8 mouse cellular contexts compared by ENCODE assay signal in the genomic region with DNA sequence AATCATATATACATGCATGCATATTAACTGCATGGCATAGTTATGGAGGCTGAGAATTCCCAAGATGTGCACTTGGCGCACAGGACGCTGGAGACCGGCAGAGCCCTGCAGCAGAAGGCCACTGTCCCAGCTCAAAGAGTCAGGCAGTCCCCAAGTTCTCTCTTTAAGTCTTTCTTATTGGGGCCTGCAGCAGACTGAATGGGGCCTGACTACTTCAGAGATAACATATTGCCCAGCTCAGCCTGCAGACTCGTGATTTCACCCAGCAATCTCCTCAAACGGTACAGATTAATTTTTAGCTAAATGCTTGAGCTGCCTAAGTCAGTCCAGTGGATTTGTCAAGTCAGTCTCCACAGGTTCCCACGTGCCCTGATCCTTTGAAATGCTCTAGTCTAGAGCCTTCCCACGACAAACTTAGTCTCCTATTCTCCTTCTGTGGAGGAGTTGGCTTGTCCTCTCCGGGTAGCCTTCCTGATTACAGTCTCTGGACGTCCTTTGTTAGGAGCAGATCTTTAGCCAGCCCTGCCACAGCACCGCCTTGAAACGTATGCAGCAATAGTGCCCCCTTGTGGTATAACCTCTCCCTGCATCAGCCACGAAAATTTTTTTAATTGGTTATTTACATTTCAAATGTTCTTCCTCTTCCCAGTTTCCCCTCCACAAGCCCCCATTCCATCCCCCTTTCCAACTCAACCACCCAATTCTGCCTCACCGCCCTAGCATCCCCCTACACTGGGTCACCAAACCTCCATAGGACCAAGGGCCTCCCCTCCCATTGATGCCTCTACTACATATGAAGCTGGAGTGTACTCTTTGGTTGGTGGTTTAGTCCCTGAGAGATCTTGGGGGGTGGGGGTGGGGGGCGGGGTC. TPM values are rescaled to one million over a fixed set of nuclear protein-coding genes. Genes with fewer than 3 reads are reported as not detected.
DNase-seq lines count a peak whose midpoint lies in the region; ATAC-seq and TF ChIP-seq lines count a peak whose summit lies in the region.

No protein-coding gene starts in this region.

- TF ChIP-seq EP300 in MEL (IDR thresholded peaks at IDR 0.05; ENCODE audit: low read depth in 1 of 2, low read length in 2 of 2) = no peak

- H3K9me3 ChIP-seq in MEL (replicated peaks; ENCODE audit: insufficient read depth, low read length) = no peaks in the 10 kb centered on the region
- H3K9me3 ChIP-seq in forebrain, embryonic 15.5 days = no peaks in the 10 kb centered on the region

- peak; percentile 84 for DNase-seq in MEL (ENCODE audit: low read depth, low spot score)
- DNase-seq in cerebellum, adult 11 months = peak; percentile 71
- peak; percentile 83 for DNase-seq in heart, postnatal 4 days
- peak; percentile 50 to 80 for DNase-seq in layer of hippocampus, adult 18-20 months (ENCODE audit: low spot score in 2 of 2)
- DNase-seq in lung, adult 18-20 months = peak; percentile 67 to 80
- DNase-seq in ovary, adult 18-20 months (ENCODE audit: low spot score) = peak; percentile 61
- DNase-seq in thymus, adult 2 months = peak; percentile 69

- H3K4me1 ChIP-seq in MEL (ENCODE audit: control insufficient read depth in 1 of 2, insufficient read depth in 2 of 2, low read length in 2 of 2) = no peaks in the 10 kb centered on the region
- no peaks in the 10 kb centered on the region for H3K4me1 ChIP-seq in forebrain, embryonic 15.5 days
- H3K4me1 ChIP-seq in thymus, adult 2 months (replicated peaks; ENCODE audit: control insufficient read depth, insufficient read depth, low read length) = no peaks in the 10 kb centered on the region

- H3K27ac ChIP-seq in MEL (ENCODE audit: control insufficient read depth, low read depth, low read length) = no peak overlapping the region
- no peak overlapping the region for H3K27ac ChIP-seq in forebrain, embryonic 15.5 days (replicated peaks)
- no peak overlapping the region for H3K27ac ChIP-seq in thymus, adult 2 months (ENCODE audit: control insufficient read depth, insufficient read depth, low read length)

- TF ChIP-seq CTCF in MEL (IDR thresholded peaks at IDR 0.05 in 2 of 3, conservative IDR thresholded peaks at IDR 0.05 in 1 of 3; ENCODE audit: control insufficient read depth in 1 of 3, insufficient read depth in 1 of 3, low read depth in 2 of 3, low read length in 3 of 3, poor library complexity in 1 of 3, severe bottlenecking in 1 of 3) = peak; percentile 76 to 97 (median 90)
- TF ChIP-seq CTCF in thymus, adult 2 months (IDR thresholded peaks at IDR 0.05; ENCODE audit: borderline replicate concordance, control insufficient read depth, extremely low read depth, insufficient read depth, low read length, poor library complexity) = no peak

- no peak overlapping the region for H3K9ac ChIP-seq in MEL (ENCODE audit: control insufficient read depth, low read depth, low read length, poor library complexity, severe bottlenecking)
- no peak overlapping the region for H3K9ac ChIP-seq in forebrain, embryonic 15.5 days (replicated peaks)

- peak; percentile 91 for ATAC-seq in forebrain, embryonic 15.5 days (replicated peaks)

- H3K79me2 ChIP-seq in MEL (ENCODE audit: control insufficient read depth, insufficient read depth, low read length, poor library complexity) = no peaks in the 10 kb centered on the region

- no peak overlapping the region for H3K4me2 ChIP-seq in forebrain, embryonic 15.5 days (replicated peaks)

- 27% methylated on average over 14 of the region's 14 CpGs for WGBS in forebrain, embryonic 15.5 days
- 30% methylated on average over 14 of the region's 14 CpGs for WGBS in thymus, adult 2 months

- no peaks in the 10 kb centered on the region for H3K36me3 ChIP-seq in MEL (ENCODE audit: control insufficient read depth in 1 of 2, insufficient read depth in 2 of 2, low read length in 2 of 2)
- no peaks in the 10 kb centered on the region for H3K36me3 ChIP-seq in forebrain, embryonic 15.5 days
- no peaks in the 10 kb centered on the region for H3K36me3 ChIP-seq in thymus, adult 2 months (ENCODE audit: control insufficient read depth, insufficient read depth, low read length)

- no peaks in the 10 kb centered on the region for H3K27me3 ChIP-seq in MEL (ENCODE audit: control insufficient read depth in 1 of 2, insufficient read depth in 2 of 2, low read length in 2 of 2)
- H3K27me3 ChIP-seq in forebrain, embryonic 15.5 days = no peaks in the 10 kb centered on the region
- no peaks in the 10 kb centered on the region for H3K27me3 ChIP-seq in thymus, adult 2 months (ENCODE audit: control insufficient read depth, insufficient read depth, low read length)

- peak; percentile 94 for TF ChIP-seq RAD21 in MEL (IDR thresholded peaks at IDR 0.05; ENCODE audit: low read depth, low read length)

- TF ChIP-seq POLR2A in MEL (IDR thresholded peaks at IDR 0.05; ENCODE audit: control insufficient read depth in 1 of 2, insufficient read depth in 1 of 2, low read depth in 1 of 2, low read length in 2 of 2, poor library complexity in 1 of 2) = no peak
- TF ChIP-seq POLR2A in thymus, adult 2 months (IDR thresholded peaks at IDR 0.05; ENCODE audit: control insufficient read depth, extremely low read depth, insufficient read depth, low read length, poor library complexity) = no peak

- H3K4me3 ChIP-seq in MEL (ENCODE audit: control insufficient read depth in 1 of 2, insufficient read depth in 1 of 2, low read depth in 2 of 2, low read length in 2 of 2) = no peak overlapping the region
- no peak overlapping the region for H3K4me3 ChIP-seq in forebrain, embryonic 15.5 days
- no peak overlapping the region for H3K4me3 ChIP-seq in thymus, adult 2 months (ENCODE audit: control insufficient read depth, insufficient read depth, low read length)

TF ChIP-seq in MEL, 35 proteins besides CTCF, POLR2A, EP300 and RAD21:
- peak; percentile 88 for TF ChIP-seq ZC3H11A (IDR thresholded peaks at IDR 0.05; ENCODE audit: low read depth, low read length)
- no peak for TF ChIP-seq UBTF (IDR thresholded peaks at IDR 0.05; ENCODE audit: borderline replicate concordance, insufficient read depth, low read depth, low read length)
- peak; percentile 91 for TF ChIP-seq SMC3 (IDR thresholded peaks at IDR 0.05; ENCODE audit: low read depth, low read length)
- TF ChIP-seq ZNF384 (IDR thresholded peaks at IDR 0.05; ENCODE audit: low read depth, low read length) = peak; percentile 67; the same call in 1 of the 2 replicates
TF ChIP-seq in MEL: peak in this region for 3.

RNA-seq across cellular contexts. Expression of gene Igf2r, which starts 40.9 kb away (rescaled TPM):
- 18.0 and 18.8 TPM in 2 replicates for total RNA-seq in MEL (2012; rRNA removed)
- polyA plus RNA-seq in MEL (2012; ENCODE audit: insufficient read depth in 1 of 2, insufficient read length in 2 of 2, low read depth in 1 of 2, low replicate concordance in 2 of 2, missing spikeins in 1 of 2) = 10 to 100 TPM; 18.3 to 21.7 TPM
- polyA plus RNA-seq in forebrain, embryonic 15.5 days (2015; fragmentation: Nextera tagmentation; extraction: Ambion mirVana) = 10.8 and 11.0 TPM in 2 replicates
- total RNA-seq in heart, postnatal 4 days (2021) = 100 to 1,000 TPM; 318 TPM
- total RNA-seq in layer of hippocampus, adult 18-20 months (2021) = 10 to 100 TPM; 27.4 to 27.8 TPM
- polyA plus RNA-seq in thymus, adult 2 months (2012; rRNA removed) = 27.7 and 31.8 TPM in 2 replicates

RNA-seq across cellular contexts. Expression of gene Mas1, which starts 57.6 kb away (rescaled TPM):
- total RNA-seq in MEL (2012; rRNA removed) = not detected in 2 replicates
- not detected for polyA plus RNA-seq in MEL (2012; ENCODE audit: insufficient read depth in 1 of 2, insufficient read length in 2 of 2, low read depth in 1 of 2, low replicate concordance in 2 of 2, missing spikeins in 1 of 2)
- 0.23 and 0.28 TPM in 2 replicates for polyA plus RNA-seq in forebrain, embryonic 15.5 days (2015; fragmentation: Nextera tagmentation; extraction: Ambion mirVana)
- under 1 TPM; 0.34 to 0.41 TPM for total RNA-seq in heart, postnatal 4 days (2021)
- 10 to 100 TPM; 60.6 to 71.7 TPM for total RNA-seq in layer of hippocampus, adult 18-20 months (2021)
- 0.28 and 0.66 TPM in 2 replicates for polyA plus RNA-seq in thymus, adult 2 months (2012; rRNA removed)

Comparison
In these comparisons a context has a peak if more than half of its experiments do, and no peak if none do; other contexts are left out.
1. RNA of gene Igf2r, which starts 40.9 kb away (total RNA-seq): 318 TPM in heart, postnatal 4 days; 27.4 to 27.8 TPM in layer of hippocampus, adult 18-20 months and 18.0 to 18.8 TPM in MEL; every median in the first group is over 10 times any median in the second.
2. RNA of gene Mas1, which starts 57.6 kb away (total RNA-seq): 60.6 to 71.7 TPM in layer of hippocampus, adult 18-20 months; 0.34 to 0.41 TPM in heart, postnatal 4 days and not detected in MEL; every median in the first group is over 10 times any median in the second.
3. Peak in every context shown above with its lines, with median percentiles within 50 percentile points of each other: DNase-seq.